Mouse (Mus musculus) midbrain, embryonic 10.5 days (tissue): ENCODE results near the gene Cib1. TPM values are rescaled to one million over a fixed set of nuclear protein-coding genes. Genes with fewer than 3 reads are reported as not detected.
A peak's percentile ranks its signal among the peaks of the same experiment; 100 is the strongest.

Source experiments
- DNase-seq: peaks from one replicate; pipeline ENCODE4 v3.0.0-alpha.2; 2017; ENCODE audit warnings: low spot score
- H3K27ac ChIP-seq: fragments of 300-500 bp; sonication (generic); replicated peaks from 2 replicates; pipeline ENCODE4 v1.5.1; 2016; ENCODE audit warnings: mild to moderate bottlenecking
- H3K27me3 ChIP-seq: fragments of 300-500 bp; sonication (generic); 2 replicates; pipeline ENCODE4 v1.6.1; 2016; ENCODE audit warnings: low read depth, mild to moderate bottlenecking; ENCODE audit not compliant: poor library complexity, severe bottlenecking
- H3K36me3 ChIP-seq: fragments of 300-500 bp; sonication (generic); 2 replicates; pipeline ENCODE4 v1.6.1; 2016; ENCODE audit warnings: mild to moderate bottlenecking, moderate library complexity
- H3K4me1 ChIP-seq: fragments of 300-500 bp; sonication (generic); 2 replicates; pipeline ENCODE4 v1.6.1; 2016
- H3K4me3 ChIP-seq: fragments of 300-500 bp; sonication (generic); 2 replicates; pipeline ENCODE4 v1.5.1; 2016; ENCODE audit warnings: mild to moderate bottlenecking, moderate library complexity
- H3K9me3 ChIP-seq: fragments of 300-500 bp; sonication (generic); replicated peaks from 2 replicates; pipeline ENCODE4 v1.6.1; 2016; ENCODE audit warnings: mild to moderate bottlenecking
- WGBS: fragments of 180-500 bp; shearing (Covaris S2); methylation state at CpG from one replicate; pipeline ENCODE4 v1.1.7; 2016; 5-methylcytosine and 5-hydroxymethylcytosine counted together
- polyA plus RNA-seq: library from polyadenylated mRNA; unstranded; fragments of >200 nt; fragmentation: Nextera tagmentation; extraction: Ambion mirVana; gene quantifications from 2 replicates; pipeline ENCODE4 v1.2.1, GENCODE M21; 2016

The Cib1 gene
- polyA plus RNA-seq, 1 experiment from 2014 or later = 77.6 TPM

GRCm38 (mm10) chr7:80257706-80258105 is 25.1 kb upstream of the Cib1 start:
- WGBS = 77% methylated on average over 2 of the region's 2 CpGs

GRCm38 (mm10) chr7:80255981-80256380 is 23.4 kb upstream of the Cib1 start:
- no peak overlapping the region for H3K4me3 ChIP-seq
- DNase-seq = no peak
- 65% methylated on average over 2 of the region's 2 CpGs for WGBS
- no peak overlapping the region for H3K27ac ChIP-seq
- peaks cover 33% of the 10 kb centered on the region for H3K27me3 ChIP-seq
- no peaks in the 10 kb centered on the region for H3K9me3 ChIP-seq
- H3K36me3 ChIP-seq = no peaks in the 10 kb centered on the region
- peaks cover 8% of the 10 kb centered on the region for H3K4me1 ChIP-seq

More at GRCm38 (mm10) chr7:80257706-80258105, 25.1 kb upstream of the Cib1 start:
- H3K36me3 ChIP-seq = no peaks in the 10 kb centered on the region
- H3K4me1 ChIP-seq = peaks cover 20% of the 10 kb centered on the region
- H3K4me3 ChIP-seq = no peak overlapping the region
- no peaks in the 10 kb centered on the region for H3K9me3 ChIP-seq
- peaks cover 33% of the 10 kb centered on the region for H3K27me3 ChIP-seq
- no peak for DNase-seq
- no peak overlapping the region for H3K27ac ChIP-seq

- no peaks in the 10 kb centered on the region for H3K9me3 ChIP-seq
- no peak overlapping the region for H3K4me3 ChIP-seq
- peaks cover 10% of the 10 kb centered on the region; the same call in 1 of the 2 replicates for H3K27me3 ChIP-seq
- no peaks in the 10 kb centered on the region for H3K36me3 ChIP-seq
- DNase-seq = no peak
- no peak overlapping the region for H3K27ac ChIP-seq
- 88% methylated on average over 11 of the region's 11 CpGs for WGBS
- no peaks in the 10 kb centered on the region for H3K4me1 ChIP-seq
Observed at GRCm38 (mm10) chr7:80252886-80253285, 20.3 kb upstream of the Cib1 start.

GRCm38 (mm10) chr7:80252437-80252836 is 19.8 kb upstream of the Cib1 start:
- 79% methylated on average over 7 of the region's 7 CpGs for WGBS
- Histone ChIP-seq H3K4me1 (no peaks in the 10 kb centered on the region), H3K27me3 (peaks cover 7% of the 10 kb centered on the region; the same call in 1 of the 2 replicates), H3K9me3 (no peaks in the 10 kb centered on the region), H3K36me3 (no peaks in the 10 kb centered on the region), H3K27ac (no peak overlapping the region), H3K4me3 (no peak overlapping the region)
- no peak for DNase-seq

GRCm38 (mm10) chr7:80246859-80247258 is 14.2 kb upstream of the Cib1 start:
- H3K4me1 ChIP-seq = 0 out of 2 replicates have a peak, but pooled peaks cover 3% of the 10 kb centered on the region
- no peaks in the 10 kb centered on the region for H3K27me3 ChIP-seq
- H3K27ac ChIP-seq = peak overlapping the region; percentile 88
- 69% methylated on average over 7 of the region's 7 CpGs for WGBS
- peak overlapping the region; percentile 59 for H3K4me3 ChIP-seq
- H3K36me3 ChIP-seq = no peaks in the 10 kb centered on the region
- H3K9me3 ChIP-seq = no peaks in the 10 kb centered on the region
- DNase-seq = no peak

- H3K27me3 ChIP-seq = no peaks in the 10 kb centered on the region
- no peaks in the 10 kb centered on the region for H3K9me3 ChIP-seq
- peak within 1 kb of the TSS; percentile 88 for H3K27ac ChIP-seq
- H3K36me3 ChIP-seq = peaks cover 3% of the 10 kb centered on the region
- peak within 1 kb of the TSS; percentile 59 for H3K4me3 ChIP-seq
- peak; percentile 97 for DNase-seq
- H3K4me1 ChIP-seq = 0 out of 2 replicates have a peak, but pooled peaks cover 3% of the 10 kb centered on the region
- WGBS = under 1% methylated on average over 48 of the region's 48 CpGs
Observed at GRCm38 (mm10) chr7:80246148-80246721, 13.6 kb upstream of the Cib1 start, which contains the start of gene Ttll13. Ttll13 (plus strand) TSS chr7:80246376.

- H3K4me3 ChIP-seq = no peak overlapping the region
- H3K27ac ChIP-seq = no peak overlapping the region
- no peak for DNase-seq
- no peaks in the 10 kb centered on the region for H3K27me3 ChIP-seq
- 0 out of 2 replicates have a peak, but pooled peaks cover 3% of the 10 kb centered on the region for H3K4me1 ChIP-seq
- no peaks in the 10 kb centered on the region for H3K9me3 ChIP-seq
- 89% methylated on average over 4 of the region's 4 CpGs for WGBS
- H3K36me3 ChIP-seq = peaks cover 17% of the 10 kb centered on the region
Observed at GRCm38 (mm10) chr7:80244851-80245250, 12.2 kb upstream of the Cib1 start.

GRCm38 (mm10) chr7:80241661-80242060 is 9.0 kb upstream of the Cib1 start:
- Histone ChIP-seq H3K9me3 (no peaks in the 10 kb centered on the region), H3K27ac (no peak overlapping the region), H3K4me1 (0 out of 2 replicates have a peak, but pooled peaks cover 3% of the 10 kb centered on the region), H3K4me3 (no peak overlapping the region), H3K36me3 (peaks cover 40% of the 10 kb centered on the region), H3K27me3 (no peaks in the 10 kb centered on the region)
- 90% methylated on average over 4 of the region's 4 CpGs for WGBS
- no peak for DNase-seq

GRCm38 (mm10) chr7:80238542-80238941 is 5.9 kb upstream of the Cib1 start:
- DNase-seq = no peak
- WGBS = 90% methylated on average over 10 of the region's 10 CpGs
- Histone ChIP-seq H3K9me3 (no peaks in the 10 kb centered on the region), H3K4me1 (peaks cover 6% of the 10 kb centered on the region), H3K4me3 (no peak overlapping the region), H3K27ac (no peak overlapping the region), H3K27me3 (no peaks in the 10 kb centered on the region), H3K36me3 (peaks cover 42% of the 10 kb centered on the region)

- peaks cover 19% of the 10 kb centered on the region; the same call in 1 of the 2 replicates for H3K27me3 ChIP-seq
- H3K27ac ChIP-seq = no peak overlapping the region
- no peak for DNase-seq
- no peaks in the 10 kb centered on the region for H3K9me3 ChIP-seq
- peaks cover 16% of the 10 kb centered on the region for H3K36me3 ChIP-seq
- H3K4me3 ChIP-seq = peak overlapping the region; percentile 81
- peaks cover 42% of the 10 kb centered on the region for H3K4me1 ChIP-seq
- 78% methylated on average over 9 of the region's 9 CpGs for WGBS
Observed at GRCm38 (mm10) chr7:80233799-80234198, 1.2 kb upstream of the Cib1 start.

- Histone ChIP-seq H3K27ac (peak overlapping the region; percentile 79), H3K4me3 (peak overlapping the region; percentile 81), H3K4me1 (peaks cover 42% of the 10 kb centered on the region), H3K36me3 (peaks cover 18% of the 10 kb centered on the region), H3K27me3 (peaks cover 19% of the 10 kb centered on the region; the same call in 1 of the 2 replicates), H3K9me3 (no peaks in the 10 kb centered on the region)
- 2% methylated on average over 29 of the region's 29 CpGs for WGBS
- peak; percentile 17 for DNase-seq
Observed at GRCm38 (mm10) chr7:80231971-80232488, 583 bp downstream of the Cib1 start.

- peaks cover 31% of the 10 kb centered on the region for H3K36me3 ChIP-seq
- peaks cover 42% of the 10 kb centered on the region for H3K4me1 ChIP-seq
- no peak overlapping the region for H3K4me3 ChIP-seq
- 64% methylated on average over 6 of the region's 6 CpGs for WGBS
- peaks cover 19% of the 10 kb centered on the region; the same call in 1 of the 2 replicates for H3K27me3 ChIP-seq
- H3K27ac ChIP-seq = no peak overlapping the region
- H3K9me3 ChIP-seq = no peaks in the 10 kb centered on the region
- no peak for DNase-seq
Observed at GRCm38 (mm10) chr7:80230196-80230595, 2.4 kb downstream of the Cib1 start.

- Histone ChIP-seq H3K27ac (no peak overlapping the region), H3K4me1 (peaks cover 21% of the 10 kb centered on the region), H3K27me3 (peaks cover 19% of the 10 kb centered on the region; the same call in 1 of the 2 replicates), H3K36me3 (peaks cover 60% of the 10 kb centered on the region), H3K9me3 (no peaks in the 10 kb centered on the region), H3K4me3 (no peak overlapping the region)
- DNase-seq = no peak
- 94% methylated on average over 4 of the region's 4 CpGs for WGBS
Observed at GRCm38 (mm10) chr7:80227065-80227464, 5.5 kb downstream of the Cib1 start.
